Mouse (Mus musculus) kidney, adult 9 months (tissue): Measurements from ENCODE around the gene Dnajc15.

Source experiments
- DNase-seq: peaks from one replicate; pipeline ENCODE4 v3.0.0; 2022

Gene Dnajc15

GRCm38 (mm10) chr14:77859894-77860293, 15.0 kb downstream of the Dnajc15 start:
- DNase-seq = no peak

- DNase-seq = no peak
Measured at GRCm38 (mm10) chr14:77853951-77854350, 21.0 kb downstream of the Dnajc15 start.

GRCm38 (mm10) chr14:77849852-77850251, 25.1 kb downstream of the Dnajc15 start:
- DNase-seq = no peak

GRCm38 (mm10) chr14:77848349-77848748, 26.6 kb downstream of the Dnajc15 start:
- DNase-seq = no peak

- DNase-seq = no peak
Measured at GRCm38 (mm10) chr14:77846206-77846605, 28.7 kb downstream of the Dnajc15 start.

- DNase-seq = no peak
Measured at GRCm38 (mm10) chr14:77845479-77845878, 29.4 kb downstream of the Dnajc15 start.

- no peak for DNase-seq
Measured at GRCm38 (mm10) chr14:77840574-77840973, 34.4 kb downstream of the Dnajc15 start.

GRCm38 (mm10) chr14:77840078-77840477, 34.8 kb downstream of the Dnajc15 start:
- DNase-seq = no peak

GRCm38 (mm10) chr14:77836794-77837193, 38.1 kb downstream of the Dnajc15 start:
- DNase-seq = no peak

GRCm38 (mm10) chr14:77832359-77832758, 42.6 kb downstream of the Dnajc15 start:
- no peak for DNase-seq

GRCm38 (mm10) chr14:77831936-77832335, 43.0 kb downstream of the Dnajc15 start:
- DNase-seq = no peak

GRCm38 (mm10) chr14:77829673-77830072, 45.3 kb downstream of the Dnajc15 start:
- DNase-seq = peak; percentile 38

GRCm38 (mm10) chr14:77825891-77826290, 49.0 kb downstream of the Dnajc15 start:
- DNase-seq = no peak

- DNase-seq = no peak
Measured at GRCm38 (mm10) chr14:77825121-77825520, 49.8 kb downstream of the Dnajc15 start.

GRCm38 (mm10) chr14:77819841-77820240, 55.1 kb downstream of the Dnajc15 start:
- no peak for DNase-seq

GRCm38 (mm10) chr14:77817561-77817960, 57.4 kb downstream of the Dnajc15 start:
- no peak for DNase-seq

GRCm38 (mm10) chr14:77814935-77815334, 60.0 kb downstream of the Dnajc15 start:
- no peak for DNase-seq

- no peak for DNase-seq
Measured at GRCm38 (mm10) chr14:77812890-77813289, 62.0 kb downstream of the Dnajc15 start.

- no peak for DNase-seq
Measured at GRCm38 (mm10) chr14:77811466-77811865, 63.5 kb downstream of the Dnajc15 start.

GRCm38 (mm10) chr14:77807836-77808235, 67.1 kb downstream of the Dnajc15 start:
- DNase-seq = no peak

- DNase-seq = no peak
Measured at GRCm38 (mm10) chr14:77806345-77806744, 68.6 kb downstream of the Dnajc15 start.

- no peak for DNase-seq
Measured at GRCm38 (mm10) chr14:77802268-77802630, 72.7 kb downstream of the Dnajc15 start.

GRCm38 (mm10) chr14:77801571-77802267, 73.2 kb downstream of the Dnajc15 start:
- DNase-seq = no peak

- no peak for DNase-seq
Measured at GRCm38 (mm10) chr14:77796506-77796905, 78.4 kb downstream of the Dnajc15 start.

- DNase-seq = no peak
Measured at GRCm38 (mm10) chr14:77795240-77795639, 79.7 kb downstream of the Dnajc15 start.
